Mouse (Mus musculus) layer of hippocampus, adult 11-12 months (tissue): ENCODE results near the gene Mettl6.

Experiments used
- DNase-seq: peaks from one replicate; pipeline ENCODE4 v3.0.0; 2022; ENCODE audit warnings: low spot score

Gene Mettl6

GRCm38 (mm10) chr14:31431789-31432330 lies 63.0 kb downstream of the Mettl6 start:
- no peak for DNase-seq

- no peak for DNase-seq
Measured at GRCm38 (mm10) chr14:31429004-31429395, 65.8 kb downstream of the Mettl6 start.

- DNase-seq, result peak; percentile 82
Measured at GRCm38 (mm10) chr14:31428211-31429003, 66.4 kb downstream of the Mettl6 start.
